Comparison of ENCODE assay signal across 7 mouse cellular contexts in the genomic region with DNA sequence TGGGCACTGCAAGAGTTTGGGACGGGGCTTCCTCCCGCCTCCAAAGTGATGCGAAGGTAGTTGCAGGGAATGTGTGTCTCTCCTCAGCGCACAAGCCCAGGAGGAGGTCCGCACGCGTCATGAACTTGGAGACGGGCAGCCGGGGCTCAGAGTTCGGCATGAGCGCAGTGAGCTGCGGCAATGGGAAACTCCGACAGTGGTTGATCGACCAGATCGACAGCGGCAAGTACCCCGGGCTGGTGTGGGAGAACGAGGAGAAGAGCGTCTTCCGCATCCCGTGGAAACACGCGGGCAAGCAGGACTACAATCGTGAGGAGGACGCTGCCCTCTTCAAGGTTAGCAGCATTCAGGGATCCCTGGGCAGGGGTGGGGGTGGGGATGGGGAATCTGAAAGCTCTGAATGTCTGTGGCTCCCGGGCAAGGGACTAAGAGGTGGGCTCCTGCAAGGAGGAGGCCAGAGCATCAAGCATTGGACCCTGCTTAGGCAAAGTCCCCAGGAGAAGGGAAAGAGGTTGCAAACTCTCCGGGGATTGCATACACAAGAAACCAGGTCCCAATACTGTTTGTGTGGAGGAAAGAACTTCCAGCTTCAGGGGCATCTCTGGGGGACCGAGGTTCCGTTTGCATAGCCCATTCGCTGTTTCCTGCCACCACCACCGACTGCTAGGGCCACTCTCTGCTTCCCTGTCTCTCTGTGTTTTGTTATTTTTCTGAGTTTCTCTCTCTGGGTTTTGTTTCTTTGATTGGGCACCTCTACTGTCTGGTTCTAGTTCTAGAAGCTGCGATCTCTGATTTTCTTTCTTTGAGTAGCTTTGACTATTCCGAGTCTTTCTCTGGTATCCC. TPM values are rescaled to one million over a fixed set of nuclear protein-coding genes. Genes with fewer than 3 reads are reported as not detected.
DNase-seq lines count a peak whose midpoint lies in the region; ATAC-seq and TF ChIP-seq lines count a peak whose summit lies in the region.

No protein-coding gene starts in this region.

- H3K36me3 ChIP-seq in megakaryocyte, embryonic 14.5 days (replicated peaks; ENCODE audit: low read length), result no peaks in the 10 kb centered on the region
- no peaks in the 10 kb centered on the region for H3K36me3 ChIP-seq in heart, postnatal 0 days (replicated peaks; ENCODE audit: control insufficient read depth, insufficient read depth, low read length)

- TF ChIP-seq EP300 in heart, postnatal 0 days (IDR thresholded peaks at IDR 0.05; ENCODE audit: low read depth), result no peak

- peak overlapping the region; percentile 62 for H3K4me2 ChIP-seq in heart, postnatal 0 days (ENCODE audit: low read depth, low read length)

- H3K4me3 ChIP-seq in megakaryocyte, embryonic 14.5 days (replicated peaks), result peak overlapping the region; percentile 81
- H3K4me3 ChIP-seq in heart, postnatal 0 days (ENCODE audit: low read depth, low read length), result peak overlapping the region; percentile 43

- peaks cover 20% of the 10 kb centered on the region for H3K4me1 ChIP-seq in megakaryocyte, embryonic 14.5 days
- H3K4me1 ChIP-seq in heart, postnatal 0 days (ENCODE audit: control insufficient read depth, insufficient read depth), result peaks cover 13% of the 10 kb centered on the region; the same call in 1 of the 2 replicates

- H3K27ac ChIP-seq in heart, postnatal 0 days (ENCODE audit: low read depth), result no peak overlapping the region

- ATAC-seq in megakaryocyte, adult 5-6 weeks (ENCODE audit: poor library complexity, severe bottlenecking), result no peak
- no peak for ATAC-seq in heart, postnatal 0 days (ENCODE audit: insufficient read depth, low read depth)
- no peak for ATAC-seq in megakaryocyte progenitor cell, adult 5-6 weeks (replicated peaks; ENCODE audit: poor library complexity)

- no peaks in the 10 kb centered on the region for H3K9me3 ChIP-seq in megakaryocyte, embryonic 14.5 days
- H3K9me3 ChIP-seq in heart, postnatal 0 days (replicated peaks; ENCODE audit: control insufficient read depth, low read length), result no peaks in the 10 kb centered on the region

- H3K27me3 ChIP-seq in megakaryocyte, embryonic 14.5 days (replicated peaks), result peaks cover 69% of the 10 kb centered on the region
- H3K27me3 ChIP-seq in heart, postnatal 0 days (ENCODE audit: control insufficient read depth, insufficient read depth, low read length), result peaks cover 59% of the 10 kb centered on the region

- no peak overlapping the region for H3K9ac ChIP-seq in heart, postnatal 0 days (replicated peaks; ENCODE audit: low read depth, low read length)

- TF ChIP-seq CTCF in heart, postnatal 0 days (IDR thresholded peaks at IDR 0.05; ENCODE audit: low read depth), result no peak

- DNase-seq in embryo, embryonic 11 days, result peak; percentile 61
- no peak for DNase-seq in heart, postnatal 0 days (ENCODE audit: low spot score)
- peak; percentile 34 for DNase-seq in mesoderm, embryonic 11.5 days (ENCODE audit: low read depth, low spot score)
- no peak for DNase-seq in gastrocnemius, adult 8-10 months (ENCODE audit: low spot score in 2 of 2)

- WGBS in heart, postnatal 0 days, result 5% methylated on average over 32 of the region's 33 CpGs

RNA-seq across cellular contexts. Expression of gene Irf4, which starts 1.7 kb away (rescaled TPM):
- polyA plus RNA-seq in megakaryocyte, embryonic 14.5 days (2012; ENCODE audit: insufficient read depth, low replicate concordance), result not detected in 2 replicates
- 13.0 and 14.1 TPM in 2 replicates for total RNA-seq in megakaryocyte, adult 5-6 weeks (2015)
- total RNA-seq in megakaryocyte, adult 5-6 weeks (2017), result 12.4 and 13.4 TPM in 2 replicates
- total RNA-seq in heart, postnatal 0 days (2014; rRNA removed; ENCODE audit: low replicate concordance), result not detected in 2 replicates
- polyA plus RNA-seq in heart, postnatal 0 days (2015; fragmentation: Nextera tagmentation; extraction: Ambion mirVana), result 0.03 and 0.04 TPM in 2 replicates
- total RNA-seq in megakaryocyte progenitor cell, adult 5-6 weeks (2015), result 0.05 and 0.47 TPM in 2 replicates
- total RNA-seq in megakaryocyte progenitor cell, adult 5-6 weeks (2017), result 0.07 and 0.29 TPM in 2 replicates
- total RNA-seq in gastrocnemius, adult 8-10 months (2022), result 1 to 10 TPM in 1 of 4 experiments, under 1 TPM in 3; 0.17 to 2.5 (median 0.77) TPM

Comparison
In these comparisons a context has a peak if more than half of its experiments do, and no peak if none do; other contexts are left out.
1. DNase-seq: peak in embryo, embryonic 11 days (single experiment) and mesoderm, embryonic 11.5 days (single experiment); none in heart, postnatal 0 days (single experiment) and gastrocnemius, adult 8-10 months (0 of 2).